Mouse (Mus musculus): ENCODE measurements around the gene Bdh2. TPM values are rescaled to one million over a fixed set of nuclear protein-coding genes. Genes with fewer than 3 reads are reported as not detected.

Bdh2 gene
- 1.8 TPM for polyA plus RNA-seq (2014; fragmentation: Illumina TruSeq; extraction: RNeasy Lipid Tissue Mini Kit (QIAGEN cat#74804); ENCODE audit: low read depth, low replicate concordance)

DNA sequence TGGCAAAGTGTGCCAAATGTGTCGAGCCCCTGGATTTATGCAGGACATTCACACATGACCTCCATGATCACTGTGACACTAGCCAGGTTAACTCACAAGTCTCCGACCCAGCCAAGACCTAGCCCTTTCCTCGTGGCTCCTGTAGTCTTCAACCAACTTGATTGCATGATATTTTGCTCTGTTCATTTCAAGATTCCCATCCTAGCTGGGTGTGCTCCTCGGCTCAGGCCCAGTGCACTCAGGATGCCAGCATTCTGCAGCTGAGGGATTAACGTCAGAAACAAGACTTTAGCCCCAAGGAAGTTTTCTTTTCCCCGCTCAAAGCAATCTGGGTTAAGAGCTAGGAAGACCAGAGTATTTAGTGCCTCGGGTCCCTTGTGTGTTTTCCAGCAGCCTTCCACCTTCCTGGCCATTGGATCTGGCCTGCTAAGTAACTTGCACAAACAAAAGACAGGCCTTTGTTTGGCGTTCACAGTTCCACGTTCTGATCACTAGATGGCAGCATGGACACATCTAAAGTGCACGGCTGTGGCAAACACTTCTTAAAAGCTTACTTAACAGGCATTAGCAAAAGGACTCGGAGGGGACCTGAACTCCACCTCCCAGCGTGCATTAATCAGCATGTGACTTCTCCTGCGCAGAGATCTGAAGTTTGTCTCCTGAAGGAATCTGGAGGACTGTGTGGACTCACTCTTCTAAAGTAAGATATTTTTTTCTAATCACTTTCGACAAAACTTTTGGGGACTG, at the start of gene Bdh2:
TSS of gene Bdh2 (plus strand) at position 553 of the 747 bp plus-strand sequence.

GRCm38 (mm10) chr3:135307411-135308259, 26.6 kb downstream of the Bdh2 start, which contains the start of gene Slc9b2:
Gene Slc9b2 (plus strand): TSS chr3:135307700.

DNA sequence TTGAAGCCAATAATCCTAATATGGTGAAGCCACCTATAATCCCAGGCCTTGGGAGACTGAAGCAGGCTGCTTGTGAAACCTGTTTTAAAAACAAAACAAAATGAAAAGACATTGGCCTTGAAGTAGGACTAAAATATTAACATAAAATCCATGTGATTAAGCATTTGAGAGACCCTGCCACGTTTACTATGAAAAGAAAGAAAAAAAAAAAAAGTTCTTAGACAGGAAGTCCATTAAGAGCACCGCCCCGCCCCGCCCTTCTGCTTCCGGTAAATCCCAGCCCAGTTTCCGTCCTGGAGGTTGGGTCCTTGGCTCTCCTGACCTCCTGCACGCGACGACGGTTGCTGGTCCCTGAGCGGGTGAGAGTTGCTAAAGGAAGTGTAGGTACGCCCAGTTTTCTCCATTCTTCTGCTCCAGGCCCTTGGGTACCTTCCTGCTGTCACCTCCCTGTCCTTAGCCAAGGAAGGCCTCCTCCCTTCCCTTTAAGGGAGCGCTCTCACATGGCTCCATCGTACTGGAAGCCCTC, 66.8 kb downstream of the Bdh2 start, which contains the start of gene Slc9b1:
TSS of gene Slc9b1 (plus strand) at position 291 of the 526 bp plus-strand sequence.

Other genes with a start within 250 kb of the Bdh2 start
- 0.45 TPM for gene Cenpe, start 68.7 kb upstream of the Bdh2 start, polyA plus RNA-seq (2014; fragmentation: Illumina TruSeq; extraction: RNeasy Lipid Tissue Mini Kit (QIAGEN cat#74804); ENCODE audit: low read depth, low replicate concordance)
- not detected for gene Slc9b2, start 26.5 kb downstream of the Bdh2 start, polyA plus RNA-seq (2014; fragmentation: Illumina TruSeq; extraction: RNeasy Lipid Tissue Mini Kit (QIAGEN cat#74804); ENCODE audit: low read depth, low replicate concordance)
- not detected for gene Slc9b1, start 66.8 kb downstream of the Bdh2 start, polyA plus RNA-seq (2014; fragmentation: Illumina TruSeq; extraction: RNeasy Lipid Tissue Mini Kit (QIAGEN cat#74804); ENCODE audit: low read depth, low replicate concordance)
- gene Cisd2, start 142.7 kb downstream of the Bdh2 start, polyA plus RNA-seq (2014; fragmentation: Illumina TruSeq; extraction: RNeasy Lipid Tissue Mini Kit (QIAGEN cat#74804); ENCODE audit: low read depth, low replicate concordance): 73.5 TPM
- gene Ube2d3, start 156.9 kb downstream of the Bdh2 start, polyA plus RNA-seq (2014; fragmentation: Illumina TruSeq; extraction: RNeasy Lipid Tissue Mini Kit (QIAGEN cat#74804); ENCODE audit: low read depth, low replicate concordance): 386 TPM
- 17.7 TPM for gene Manba, start 204.4 kb downstream of the Bdh2 start, polyA plus RNA-seq (2014; fragmentation: Illumina TruSeq; extraction: RNeasy Lipid Tissue Mini Kit (QIAGEN cat#74804); ENCODE audit: low read depth, low replicate concordance)